Mouse (Mus musculus) right cerebral cortex, postnatal 14 days (tissue): ENCODE data around the gene Mapk8.
"Not testable (repeated sequence)": the region's sequence is repeated elsewhere in the genome, so short reads cannot be mapped to it uniquely, and the experiment has no call there.

Source experiments
- DNase-seq: peaks from one replicate; pipeline ENCODE4 v3.0.0; 2022

Mapk8 gene

GRCm38 (mm10) chr14:33447027-33447569, at the start of gene Mapk8:
Gene Mapk8, minus strand, starts transcription at chr14:33447158.
- DNase-seq, result peak; percentile 97

GRCm38 (mm10) chr14:33495226-33495625, 48.3 kb upstream of the Mapk8 start:
- DNase-seq, result no peak

- peak; percentile 29 for DNase-seq
Observed at GRCm38 (mm10) chr14:33487805-33488550, 41.0 kb upstream of the Mapk8 start.

- no peak for DNase-seq
Observed at GRCm38 (mm10) chr14:33481991-33482390, 35.0 kb upstream of the Mapk8 start.

- DNase-seq, result no peak
Observed at GRCm38 (mm10) chr14:33476094-33476760, 29.3 kb upstream of the Mapk8 start.

- no peak for DNase-seq
Observed at GRCm38 (mm10) chr14:33474461-33474860, 27.5 kb upstream of the Mapk8 start.

- no peak for DNase-seq
Observed at GRCm38 (mm10) chr14:33471331-33471730, 24.4 kb upstream of the Mapk8 start, which contains the start of gene Frmpd2. Gene Frmpd2, plus strand, starts transcription at chr14:33471696.

- DNase-seq, result no peak
Observed at GRCm38 (mm10) chr14:33467766-33468165, 20.8 kb upstream of the Mapk8 start.

GRCm38 (mm10) chr14:33463658-33464057, 16.7 kb upstream of the Mapk8 start:
- no peak for DNase-seq

- no peak for DNase-seq
Observed at GRCm38 (mm10) chr14:33450331-33450730, 3.4 kb upstream of the Mapk8 start.

GRCm38 (mm10) chr14:33449296-33449840, 2.4 kb upstream of the Mapk8 start:
- DNase-seq, result no peak

- DNase-seq, result no peak
Observed at GRCm38 (mm10) chr14:33448276-33448675, 1.3 kb upstream of the Mapk8 start.

GRCm38 (mm10) chr14:33446561-33447023, 366 bp downstream of the Mapk8 start:
- peak; percentile 58 for DNase-seq

GRCm38 (mm10) chr14:33445962-33446361, 996 bp downstream of the Mapk8 start:
- DNase-seq, result no peak

- no peak for DNase-seq
Observed at GRCm38 (mm10) chr14:33443780-33444179, 3.2 kb downstream of the Mapk8 start.

GRCm38 (mm10) chr14:33432485-33432884, 14.5 kb downstream of the Mapk8 start:
- not testable (repeated sequence) for DNase-seq

- no peak for DNase-seq
Observed at GRCm38 (mm10) chr14:33424124-33424523, 22.8 kb downstream of the Mapk8 start.

- no peak for DNase-seq
Observed at GRCm38 (mm10) chr14:33423003-33423402, 24.0 kb downstream of the Mapk8 start.

- DNase-seq, result no peak
Observed at GRCm38 (mm10) chr14:33418311-33418909, 28.5 kb downstream of the Mapk8 start.

GRCm38 (mm10) chr14:33415746-33416145, 31.2 kb downstream of the Mapk8 start:
- no peak for DNase-seq

GRCm38 (mm10) chr14:33402331-33402730, 44.6 kb downstream of the Mapk8 start:
- no peak for DNase-seq

- DNase-seq, result no peak
Observed at GRCm38 (mm10) chr14:33400019-33400418, 46.9 kb downstream of the Mapk8 start.
